Mouse (Mus musculus) ES-Bruce4 (cell line): ENCODE data around the gene Ncaph2.

Experiments
- CTCF ChIP-seq: IDR thresholded peaks from one replicate; pipeline ENCODE4 v1.8.1; 2011; ENCODE audit warnings: low read depth, low read length
- EP300 ChIP-seq: IDR thresholded peaks from 2 replicates; pipeline ENCODE4 v1.6.1; 2011; ENCODE audit warnings: low read depth, low read length; ENCODE audit not compliant: insufficient read depth
- POLR2A ChIP-seq: IDR thresholded peaks from one replicate; pipeline ENCODE4 v1.8.1; 2011; ENCODE audit warnings: low read length; ENCODE audit not compliant: insufficient read depth

DNA sequence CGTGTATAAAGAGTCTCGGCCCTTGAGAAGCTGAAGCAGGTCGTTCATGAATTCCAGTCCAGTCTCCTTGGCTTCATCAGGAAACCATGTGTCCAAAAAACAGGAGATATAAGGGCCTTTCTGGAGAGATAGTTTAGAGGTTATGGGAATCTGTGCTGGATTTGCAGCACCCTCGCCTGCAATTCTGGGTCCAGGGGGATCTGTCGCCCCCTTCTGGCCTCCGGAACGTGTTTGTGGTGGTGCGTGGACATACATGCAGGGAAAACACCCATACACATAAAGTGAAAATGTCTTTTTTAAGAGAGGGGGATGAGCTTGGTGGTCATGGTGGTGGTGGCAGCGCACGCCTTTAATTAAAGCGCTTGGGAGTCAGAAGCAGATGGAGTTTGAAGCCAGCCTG lies 39.4 kb upstream of the Ncaph2 start:
- TF ChIP-seq CTCF (peak; percentile 88), EP300 (no peak), POLR2A (no peak)
